Mouse (Mus musculus) R1 (cell line): ENCODE results near the gene Ankrd2.

ENCODE experiments used
- DNase-seq: peaks from one replicate; pipeline ENCODE4 v3.0.0-alpha.2; 2018; ENCODE audit warnings: low read depth, low spot score

The Ankrd2 gene

GRCm38 (mm10) chr19:42090637-42091141, 54.9 kb downstream of the Ankrd2 start:
- DNase-seq: peak; percentile 70
